Mouse (Mus musculus): ENCODE results near the gene Asic2. TPM values are rescaled to one million over a fixed set of nuclear protein-coding genes. Genes with fewer than 3 reads are reported as not detected.
A peak's percentile ranks its signal among the peaks of the same experiment; 100 is the strongest.

Asic2 gene
- polyA plus RNA-seq, 1 experiment, result 1.2 TPM

DNA sequence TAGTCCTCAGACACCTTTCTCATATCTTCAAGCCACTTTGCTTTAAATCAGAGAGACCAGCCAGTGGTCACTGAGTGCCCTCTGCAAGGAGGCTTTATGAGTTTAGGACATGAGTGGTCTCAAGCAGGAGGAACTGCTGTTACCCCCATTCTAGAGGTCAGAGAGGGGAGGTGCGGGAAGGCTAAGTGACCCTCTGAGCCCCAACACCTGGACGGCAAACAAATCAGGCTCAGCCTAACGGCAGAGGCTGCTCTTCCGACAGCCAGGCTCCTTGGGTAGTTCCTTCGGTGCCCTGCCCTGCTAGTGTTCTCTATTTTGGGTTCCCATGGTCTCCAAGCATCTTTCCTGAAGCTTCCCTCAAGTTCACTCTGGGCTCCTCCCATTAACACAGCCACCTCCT lies 357.8 kb downstream of the Asic2 start:
- no peak for DNase-seq (ENCODE audit: low spot score)

DNA sequence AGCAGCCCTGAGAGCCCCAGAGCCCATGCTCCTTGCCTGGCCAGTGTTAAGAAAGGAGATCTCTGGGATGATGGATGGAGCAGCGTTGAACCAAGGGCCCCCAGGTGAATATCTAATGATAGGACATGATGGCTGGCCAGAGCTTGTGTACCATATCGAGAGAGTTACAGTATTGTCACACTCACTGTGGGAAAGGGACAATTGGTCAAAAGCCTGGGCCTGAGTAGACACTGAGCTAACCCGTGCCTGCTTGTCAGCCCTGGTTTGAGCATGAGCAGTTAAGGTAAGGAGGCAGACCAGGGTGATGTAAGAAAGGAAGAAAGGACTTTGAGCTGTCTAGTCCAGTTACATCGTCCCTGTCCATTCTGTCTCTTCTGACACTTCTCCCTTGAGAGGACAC lies 365.3 kb downstream of the Asic2 start:
- DNase-seq (ENCODE audit: low spot score), result no peak

DNA sequence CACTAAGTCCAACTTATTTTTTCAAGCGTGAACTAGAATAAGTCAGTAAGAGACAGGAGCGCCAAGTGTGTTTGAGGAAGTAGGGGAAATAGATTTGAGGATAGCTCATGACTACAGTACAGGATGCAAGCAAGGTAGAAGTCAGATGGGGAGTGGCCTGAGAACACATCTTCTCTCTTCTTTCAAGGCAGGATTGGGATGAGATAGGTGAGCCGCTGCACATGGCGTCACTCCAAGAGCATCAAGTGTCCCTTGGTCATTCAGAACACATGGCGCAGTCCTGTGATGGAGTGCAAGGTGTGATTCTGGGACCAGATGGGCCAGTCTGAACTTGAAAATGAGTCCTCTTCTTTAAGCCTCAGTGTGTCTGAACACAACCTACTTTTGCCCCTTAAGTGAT lies 366.5 kb downstream of the Asic2 start:
- no peak for DNase-seq (ENCODE audit: low spot score)

DNA sequence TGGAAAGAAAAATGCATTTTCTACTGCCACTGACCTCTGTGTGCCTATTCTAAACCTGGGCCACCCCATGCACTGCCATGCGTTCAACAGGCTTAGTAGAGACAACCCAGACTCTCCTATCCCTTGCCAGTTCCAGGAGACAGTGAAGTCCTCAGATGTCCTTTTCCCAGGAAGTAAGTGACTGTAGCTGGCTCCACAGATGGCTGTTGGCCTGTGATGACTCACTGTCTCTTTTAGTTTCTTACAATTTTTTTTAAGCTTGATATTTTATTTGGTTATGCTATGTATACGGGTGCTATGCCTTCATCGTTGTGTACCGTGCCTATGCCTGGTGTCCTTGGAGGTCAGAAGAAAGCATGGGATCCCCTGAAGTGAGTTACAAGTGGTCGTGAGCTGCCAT lies 370.7 kb downstream of the Asic2 start:
- no peak for DNase-seq (ENCODE audit: low spot score)

DNA sequence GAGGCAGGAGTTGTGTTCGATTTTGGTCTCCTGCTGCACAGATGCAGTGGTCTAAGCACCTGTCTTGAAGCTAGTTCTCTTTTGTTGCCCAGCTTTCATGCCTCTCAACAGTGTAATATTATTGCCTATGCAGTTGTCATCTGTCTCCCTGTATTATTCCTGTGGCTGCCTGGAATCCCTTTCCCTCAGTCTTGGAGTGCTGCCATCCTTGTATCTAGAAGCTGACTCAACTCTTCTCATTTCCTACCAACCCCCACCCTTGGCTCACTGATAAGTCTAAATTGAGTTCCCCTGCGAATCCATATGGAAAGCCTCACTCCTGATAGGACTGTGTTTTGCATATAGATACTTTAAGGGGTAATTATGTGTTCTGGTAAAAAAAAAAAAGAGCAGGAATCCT lies 373.0 kb downstream of the Asic2 start:
- DNase-seq (ENCODE audit: low spot score), result no peak

DNA sequence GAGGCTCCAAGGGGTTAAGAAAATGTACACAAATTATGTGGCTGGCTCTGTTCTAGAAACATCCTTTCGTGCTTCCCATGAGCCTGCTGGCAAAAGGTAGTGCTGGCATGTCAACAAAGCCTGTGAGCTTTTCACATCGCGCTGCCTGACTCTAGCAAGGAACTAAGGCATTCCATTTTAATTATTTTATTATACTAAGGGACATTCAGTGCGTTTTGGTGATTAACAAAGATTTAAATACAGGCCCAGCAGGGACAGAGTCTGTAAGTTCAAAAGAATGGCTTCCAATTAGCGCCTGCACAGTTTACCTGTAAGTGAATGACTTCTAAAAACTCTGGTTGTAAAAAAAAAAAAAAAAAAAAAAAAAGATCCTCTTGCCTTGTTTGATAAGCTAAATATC lies 375.5 kb downstream of the Asic2 start:
- DNase-seq (ENCODE audit: low spot score), result no peak

DNA sequence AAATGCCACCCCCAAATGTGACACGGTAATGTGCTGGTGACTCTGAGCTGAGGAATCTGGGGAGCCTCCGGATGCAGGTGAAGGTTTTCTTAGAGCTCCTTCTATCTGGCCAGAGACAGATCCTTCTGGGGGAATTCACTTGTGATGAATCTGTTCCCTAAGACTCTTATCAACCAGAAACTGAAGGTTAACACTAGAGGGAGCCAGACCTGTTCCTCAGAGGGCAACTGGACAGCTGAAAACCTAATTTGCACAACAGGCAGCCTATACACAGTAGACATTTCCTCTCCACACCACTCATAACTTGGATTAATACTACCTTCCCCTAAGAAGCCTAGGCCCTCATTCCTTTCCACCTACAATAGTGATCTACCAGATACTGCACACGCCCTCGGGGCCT lies 377.3 kb downstream of the Asic2 start:
- no peak for DNase-seq (ENCODE audit: low spot score)

DNA sequence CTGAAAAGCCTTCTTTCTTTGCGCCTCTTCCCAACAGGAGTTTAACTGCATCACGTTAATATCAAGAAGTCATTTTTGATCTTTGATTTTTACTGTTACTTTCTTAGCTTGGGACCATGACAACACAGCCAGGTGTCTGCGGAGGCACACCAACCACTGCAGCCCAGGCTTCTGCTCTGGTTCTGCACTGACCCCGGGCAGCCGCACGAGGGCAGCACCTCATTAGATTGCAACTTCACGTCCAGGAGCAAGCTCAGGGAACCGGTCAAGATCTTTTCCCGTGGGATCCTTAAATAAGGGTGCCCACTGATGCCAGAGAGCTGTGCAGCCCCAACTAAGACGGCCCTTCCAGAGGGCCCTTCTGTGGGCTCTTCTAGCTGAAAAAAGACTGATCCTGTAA lies 379.6 kb downstream of the Asic2 start:
- DNase-seq (ENCODE audit: low spot score), result peak; percentile 41

DNA sequence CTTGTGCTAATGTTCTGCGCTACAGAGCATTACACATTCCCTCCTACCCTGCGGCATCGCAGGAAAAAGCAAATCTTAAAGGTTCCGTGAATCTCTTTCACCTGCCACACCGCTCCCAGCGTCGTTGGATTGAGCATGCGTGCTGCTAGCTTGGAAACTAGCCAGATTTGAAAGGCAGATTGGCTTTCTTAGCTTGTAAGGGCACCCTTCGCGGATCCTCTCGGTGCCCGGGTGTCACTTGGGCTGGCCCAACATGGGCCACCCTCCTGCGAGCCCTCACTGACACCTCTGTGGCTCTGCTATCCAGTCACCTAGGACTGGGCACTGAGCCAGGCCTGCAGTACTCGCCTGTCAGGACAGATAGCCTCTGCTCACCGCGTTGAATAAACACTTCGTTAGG lies 380.3 kb downstream of the Asic2 start:
- no peak for DNase-seq (ENCODE audit: low spot score)

DNA sequence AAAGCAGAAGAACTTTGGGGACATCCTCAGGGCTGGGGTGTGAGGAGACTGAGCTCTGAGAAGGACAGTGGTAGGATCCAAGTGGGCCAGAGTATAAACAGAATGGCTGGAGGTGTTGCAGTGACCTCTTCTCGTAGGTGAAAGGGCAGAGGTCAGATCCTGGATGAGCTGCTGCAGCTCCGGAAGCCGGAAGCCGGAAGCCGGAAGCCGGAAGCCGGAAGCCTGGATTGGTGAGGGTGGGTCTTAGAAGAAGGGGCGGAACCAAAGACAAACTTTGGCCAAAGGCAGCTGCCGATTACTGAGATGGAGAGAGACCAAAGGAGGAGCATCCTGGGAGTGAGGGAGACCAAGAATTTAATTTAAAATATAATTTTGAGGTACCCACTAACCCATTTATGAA lies 381.1 kb downstream of the Asic2 start:
- DNase-seq (ENCODE audit: low spot score), result no peak

DNA sequence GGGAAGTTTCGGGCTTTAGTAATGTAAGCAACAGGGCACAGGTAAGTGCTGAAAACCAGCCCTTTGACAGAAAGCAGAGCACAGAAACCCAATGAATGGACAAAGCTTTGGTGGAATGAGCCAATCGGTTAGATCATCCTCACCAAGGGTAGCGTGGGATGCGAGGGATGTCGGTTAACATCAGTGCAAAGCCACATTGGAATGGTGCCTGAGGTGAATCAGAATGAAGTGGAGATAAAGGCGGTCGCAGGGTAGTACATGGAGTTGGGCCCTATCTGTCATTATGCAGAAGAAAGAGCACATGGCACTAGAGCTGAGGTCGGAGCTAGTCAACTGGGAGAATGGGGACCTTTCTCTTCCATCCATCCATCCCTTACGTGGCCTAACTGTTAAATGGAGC lies 383.8 kb downstream of the Asic2 start:
- no peak for DNase-seq (ENCODE audit: low spot score)

DNA sequence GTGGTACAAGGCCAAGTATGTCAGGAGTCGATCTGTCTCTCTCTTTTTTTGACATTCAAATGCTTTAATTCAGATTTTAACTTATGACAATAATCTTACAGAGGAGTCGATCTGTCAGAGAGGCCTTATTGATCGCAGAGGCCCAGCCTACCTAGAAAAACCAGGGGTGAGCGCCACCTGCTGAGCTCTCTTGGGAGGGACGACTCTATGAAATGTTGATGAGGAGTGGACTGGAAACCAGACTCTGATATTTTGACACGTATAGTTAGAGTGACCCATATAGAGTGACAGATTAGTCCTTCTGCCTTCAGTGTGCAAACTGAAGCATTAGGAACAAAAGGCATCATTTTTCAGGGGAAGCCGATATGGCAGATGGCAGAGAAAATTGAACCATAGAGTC lies 385.1 kb downstream of the Asic2 start:
- DNase-seq (ENCODE audit: low spot score), result no peak

DNA sequence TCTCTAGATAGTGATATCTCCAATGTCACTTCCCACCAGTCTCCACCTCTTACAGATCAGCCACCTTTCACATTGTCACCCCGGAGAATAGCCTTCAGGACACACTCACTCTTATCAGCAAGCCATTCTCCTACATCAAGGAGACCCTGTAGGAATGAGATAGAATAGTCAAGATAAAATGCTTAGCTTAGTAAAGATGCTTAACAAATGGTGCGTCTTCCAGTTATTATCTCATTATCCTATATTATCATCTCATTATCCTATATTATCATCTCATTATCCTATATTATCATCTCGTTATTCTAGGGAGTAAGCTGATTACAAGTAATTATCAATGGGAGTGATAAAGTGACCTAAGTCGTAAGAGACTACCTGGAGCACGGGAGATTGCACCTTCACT lies 386.1 kb downstream of the Asic2 start:
- DNase-seq (ENCODE audit: low spot score), result no peak

DNA sequence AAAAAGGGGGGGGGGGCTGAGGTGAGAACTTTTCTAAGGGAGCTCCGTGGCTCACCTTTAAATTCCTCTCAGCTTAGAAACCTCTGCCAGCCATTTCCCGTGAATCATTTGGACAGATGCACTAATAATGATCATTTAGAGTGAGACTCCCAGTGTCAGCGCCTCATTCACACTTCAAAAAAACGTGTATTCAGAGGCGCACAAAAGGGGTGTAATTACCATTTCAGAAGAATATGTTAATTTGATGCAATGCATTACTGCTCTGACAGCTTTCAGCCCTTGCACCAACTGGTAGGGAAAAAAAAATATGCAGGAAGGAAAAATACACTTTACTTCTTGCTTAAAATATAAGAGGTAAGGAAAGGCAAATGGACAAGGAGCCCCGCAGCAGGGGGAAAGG lies 388.5 kb downstream of the Asic2 start:
- no peak for DNase-seq (ENCODE audit: low spot score)

DNA sequence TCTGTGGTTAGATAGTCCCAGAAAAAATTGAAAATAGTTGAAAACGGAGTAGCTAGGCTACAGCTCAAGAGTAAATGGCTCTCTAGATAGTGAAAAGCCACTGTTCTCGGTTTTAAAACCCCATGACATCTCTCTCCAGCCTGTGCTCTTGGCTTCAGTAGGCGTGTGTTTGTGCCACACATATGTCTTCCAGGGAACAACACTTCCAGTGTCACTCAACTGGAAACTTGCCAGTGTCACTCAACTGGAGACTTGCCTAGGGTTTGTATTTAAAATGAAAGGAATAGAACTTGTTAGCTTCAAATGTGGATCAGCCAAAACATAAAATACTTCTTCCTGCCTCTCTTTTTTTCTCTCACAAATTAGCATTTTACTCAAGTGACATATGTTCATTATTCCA lies 397.9 kb downstream of the Asic2 start:
- no peak for DNase-seq (ENCODE audit: low spot score)

DNA sequence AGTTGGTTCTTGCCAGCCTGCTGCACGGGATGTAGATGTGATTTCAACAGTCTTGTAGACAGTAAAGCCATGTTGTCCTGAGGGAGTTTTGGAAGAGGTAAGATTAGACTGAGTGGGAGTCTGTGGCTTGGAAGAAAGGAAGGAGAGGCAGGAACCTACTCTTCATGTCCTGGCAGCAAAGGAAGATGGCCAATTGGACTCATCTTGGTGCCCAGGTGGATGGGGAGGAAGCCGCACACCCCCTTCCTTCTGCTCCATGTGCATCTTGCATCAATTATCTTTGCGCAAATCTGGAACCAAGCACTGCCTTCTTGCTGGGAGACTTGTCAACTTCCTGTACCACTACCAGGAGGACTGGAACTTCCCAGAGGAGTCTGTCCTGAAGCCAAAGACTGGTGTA lies 403.4 kb downstream of the Asic2 start:
- DNase-seq (ENCODE audit: low spot score), result no peak

DNA sequence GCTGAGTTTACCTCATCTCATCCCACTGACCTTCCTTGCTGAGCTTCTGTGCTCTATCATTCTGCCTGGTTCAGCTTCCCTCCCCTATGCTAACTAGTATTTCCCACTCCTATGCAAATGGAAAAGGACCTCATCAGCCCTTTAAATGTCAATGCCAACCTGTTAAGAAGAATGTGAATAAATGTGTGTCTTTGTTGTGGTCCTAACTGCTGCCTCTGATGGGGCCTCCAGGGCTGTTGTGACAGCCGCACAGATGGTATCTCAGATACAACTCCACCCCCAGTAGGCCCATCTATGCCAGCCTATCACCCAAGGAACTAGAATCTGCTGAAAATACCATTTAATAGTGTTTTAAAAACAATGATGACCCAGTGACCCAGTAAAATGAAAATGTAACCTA lies 407.9 kb downstream of the Asic2 start:
- DNase-seq (ENCODE audit: low spot score), result no peak

DNA sequence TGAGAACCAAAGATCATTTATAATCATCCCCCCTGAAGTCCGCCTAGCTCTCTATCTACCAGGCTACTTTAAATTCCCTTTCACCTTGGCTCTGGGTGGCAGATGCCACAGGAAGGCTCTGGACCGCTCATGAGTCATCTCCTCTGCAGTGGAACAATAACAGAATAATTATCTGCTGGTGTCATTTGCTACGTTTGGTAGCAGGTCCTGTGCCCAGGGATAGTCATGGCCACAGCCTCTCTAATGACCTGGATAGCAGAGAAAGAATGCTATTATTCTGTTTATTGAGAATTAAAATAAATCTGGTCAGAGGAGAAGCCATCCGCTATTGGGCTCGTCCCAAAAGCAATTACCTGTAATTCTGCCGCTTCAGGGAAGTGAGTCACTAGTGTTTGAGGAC lies 425.1 kb downstream of the Asic2 start:
- no peak for DNase-seq (ENCODE audit: low spot score)

DNA sequence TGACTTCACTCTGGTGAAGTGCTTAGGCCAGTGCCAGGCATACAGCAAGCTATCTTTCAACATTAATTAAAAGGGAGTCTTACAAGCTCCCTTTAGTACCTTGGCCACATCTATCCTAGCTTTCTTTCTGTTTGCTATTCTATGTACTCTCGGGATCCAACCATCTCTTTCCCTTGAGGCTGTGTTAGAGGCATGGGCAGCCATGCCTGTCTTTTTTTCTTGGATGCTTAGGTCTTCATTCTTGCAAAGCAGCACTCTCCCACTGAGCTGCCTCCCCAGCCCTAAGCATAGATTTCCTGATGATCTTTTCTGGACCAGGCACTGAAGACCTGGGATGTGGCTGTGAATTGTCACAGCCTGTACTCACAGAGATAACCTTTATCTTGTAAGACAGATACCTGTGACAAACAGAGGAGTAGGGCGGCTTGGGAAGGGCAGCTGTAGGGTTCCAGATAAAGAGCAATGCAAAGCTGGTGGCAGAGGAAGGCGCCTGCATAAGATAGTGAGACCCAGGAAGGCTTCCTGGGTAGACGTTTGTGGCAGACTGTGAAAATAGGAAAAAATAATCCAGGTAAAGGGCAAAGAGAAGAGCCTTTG lies 433.0 kb downstream of the Asic2 start:
- DNase-seq (ENCODE audit: low spot score), result no peak

DNA sequence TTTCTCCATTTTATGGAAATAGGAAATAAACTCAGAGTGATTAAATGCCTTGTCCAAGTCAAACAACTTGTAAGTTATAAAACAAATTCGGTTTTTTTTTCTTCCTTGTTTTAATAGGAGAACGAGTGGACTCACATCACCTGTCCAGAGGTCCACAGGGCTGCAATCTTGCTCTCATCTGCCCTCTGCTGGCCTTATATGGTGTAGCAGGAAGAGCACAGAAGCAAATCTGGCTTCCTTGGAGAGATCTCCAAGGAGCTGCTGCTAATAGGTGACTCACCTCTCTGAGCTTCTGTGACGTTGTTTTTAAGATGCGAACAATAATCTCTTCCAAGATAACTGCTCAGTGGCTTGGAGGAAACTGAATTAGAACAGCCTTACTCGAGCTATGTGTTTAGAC lies 433.6 kb downstream of the Asic2 start:
- no peak for DNase-seq (ENCODE audit: low spot score)

DNA sequence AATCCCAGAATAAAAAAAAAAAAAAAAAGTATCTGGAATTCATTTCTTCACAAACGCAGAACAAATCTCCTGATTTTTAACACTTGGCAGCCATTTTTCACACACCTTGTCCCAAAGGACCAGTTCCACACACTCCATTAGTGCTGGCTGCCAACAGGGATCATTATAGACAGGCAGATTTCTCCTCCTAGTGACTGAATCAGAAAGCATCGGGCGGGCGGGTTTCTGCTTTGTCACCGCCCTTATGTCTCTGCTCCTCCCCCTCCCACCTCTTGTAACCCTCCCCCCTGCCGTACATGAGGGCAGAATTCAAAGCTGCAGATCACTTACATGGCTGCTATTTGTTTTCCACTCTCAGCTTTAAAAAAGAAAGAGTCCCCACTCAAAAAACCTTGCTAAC lies 436.4 kb downstream of the Asic2 start:
- no peak for DNase-seq (ENCODE audit: low spot score)

DNA sequence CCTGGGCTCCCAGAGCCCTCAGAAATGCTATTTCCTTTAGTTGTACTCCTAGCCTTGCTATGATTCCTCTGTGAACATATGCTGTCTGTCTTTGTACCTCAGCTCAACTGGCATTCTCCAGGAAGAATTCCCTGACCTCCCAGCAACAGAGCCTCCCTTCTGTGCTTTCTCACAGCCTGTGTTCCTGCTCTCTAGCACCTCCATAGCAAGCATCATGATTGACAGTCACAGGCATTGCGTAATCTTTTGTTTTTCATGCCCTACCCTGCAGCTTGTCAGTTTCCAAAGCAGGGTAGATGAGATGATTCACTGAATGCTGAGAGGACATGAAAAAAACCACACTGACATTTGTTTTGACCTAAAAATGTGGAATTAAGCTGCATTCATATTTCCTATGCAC lies 445.3 kb downstream of the Asic2 start:
- no peak for DNase-seq (ENCODE audit: low spot score)

DNA sequence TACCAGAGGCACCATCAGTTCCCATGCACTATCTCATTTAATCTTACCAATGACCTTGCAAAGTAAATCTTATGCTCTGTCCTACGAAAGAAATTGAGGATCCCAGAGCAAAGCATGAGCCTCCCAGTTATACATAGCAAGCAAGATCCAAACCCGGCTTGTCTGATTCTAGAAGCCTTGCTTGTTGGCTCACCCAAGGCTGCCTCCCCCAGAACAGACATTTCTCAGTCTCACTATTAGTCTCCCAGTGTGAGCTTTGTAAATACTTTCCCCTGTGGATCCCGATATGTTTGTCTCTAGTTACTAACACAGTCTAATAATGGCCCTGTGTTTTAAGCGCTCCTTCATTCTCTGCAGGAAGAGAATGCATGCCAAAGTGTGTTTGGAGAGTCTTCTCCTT lies 446.4 kb downstream of the Asic2 start:
- no peak for DNase-seq (ENCODE audit: low spot score)

DNA sequence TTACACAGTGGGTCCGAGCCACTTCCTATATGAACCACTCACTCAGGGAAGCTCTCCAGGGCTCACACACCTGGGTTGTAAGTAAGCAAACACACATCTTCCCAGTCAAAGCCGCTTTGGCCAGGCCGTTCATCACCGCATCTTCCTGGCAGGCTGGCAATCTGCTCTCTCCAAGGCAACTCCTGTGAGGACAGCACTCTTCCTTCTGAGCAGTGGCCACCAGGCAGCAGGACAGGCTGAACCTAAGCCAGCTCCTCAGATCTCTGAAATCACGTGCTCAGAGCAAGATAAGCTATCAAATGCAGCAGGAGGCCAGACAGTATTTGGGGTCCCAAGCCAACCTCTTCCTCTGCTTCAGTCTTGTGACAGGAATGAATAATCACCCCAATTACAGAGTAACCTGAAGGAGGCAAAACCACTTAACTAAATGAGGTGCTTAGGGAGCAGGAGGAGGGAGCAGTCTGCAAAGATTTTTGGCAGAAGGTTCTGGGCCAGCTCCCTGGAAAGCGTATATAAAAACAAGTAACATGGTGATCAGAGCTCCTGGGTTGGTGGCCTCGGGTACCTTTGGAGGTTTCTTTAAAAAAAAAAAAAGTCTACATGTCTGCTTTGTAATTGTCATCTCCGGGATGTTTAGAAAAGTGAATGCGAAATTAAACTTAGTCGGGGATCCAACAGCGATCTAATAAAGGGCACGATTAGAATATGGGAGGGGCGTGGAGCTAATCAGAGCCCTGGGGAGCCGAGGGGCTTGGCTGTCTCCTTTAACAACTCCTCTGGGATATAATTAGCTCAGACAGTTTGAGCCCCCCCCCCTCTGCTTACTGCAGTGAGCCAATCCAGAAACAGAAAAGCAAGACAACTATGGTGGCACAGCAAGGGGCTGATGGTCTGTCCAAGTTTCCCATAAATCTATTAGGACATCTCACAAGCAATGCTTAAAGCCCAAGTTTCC lies 450.0 kb downstream of the Asic2 start:
- DNase-seq (ENCODE audit: low spot score), result no peak

Measured in urinary bladder, adult 2 months (tissue).